Mouse (Mus musculus): Measurements from ENCODE around the gene Tmbim1. TPM values are rescaled to one million over a fixed set of nuclear protein-coding genes. Genes with fewer than 3 reads are reported as not detected.
"Not testable (repeated sequence)": the region's sequence is repeated elsewhere in the genome, so short reads cannot be mapped to it uniquely, and the experiment has no call there.

Tmbim1 gene
- polyA plus RNA-seq, 1 experiment from 2014 or later: 22.9 TPM

GRCm38 (mm10) chr1:74286869-74287607 lies 18.4 kb downstream of the Tmbim1 start:
- not testable (repeated sequence) for ATAC-seq (replicated peaks; ENCODE audit: low FRiP score); H3K4me3 ChIP-seq (ENCODE audit: low read depth, low read length); H3K27ac ChIP-seq (ENCODE audit: low read depth, low read length); H3K4me2 ChIP-seq; H3K9me3 ChIP-seq (ENCODE audit: control insufficient read depth, low read length); H3K27me3 ChIP-seq (replicated peaks; ENCODE audit: control insufficient read depth, insufficient read depth, low read length); H3K9ac ChIP-seq (ENCODE audit: low read depth, low read length); DNase-seq (ENCODE audit: low spot score)
- WGBS: 62% methylated on average over 15 of the region's 17 CpGs
- Histone ChIP-seq H3K4me1 (replicated peaks; ENCODE audit: control insufficient read depth, insufficient read depth, low read length) (peaks cover 17% of the 10 kb centered on the region), H3K36me3 (ENCODE audit: control insufficient read depth, insufficient read depth, low read length) (peaks cover 10% of the 10 kb centered on the region)

- H3K9me3 ChIP-seq (ENCODE audit: control insufficient read depth, low read length): no peaks in the 10 kb centered on the region
- H3K27me3 ChIP-seq (replicated peaks; ENCODE audit: control insufficient read depth, insufficient read depth, low read length): no peaks in the 10 kb centered on the region
- peaks cover 17% of the 10 kb centered on the region for H3K4me1 ChIP-seq (replicated peaks; ENCODE audit: control insufficient read depth, insufficient read depth, low read length)
- peak overlapping the region; percentile 68 for H3K9ac ChIP-seq (ENCODE audit: low read depth, low read length)
- H3K4me2 ChIP-seq: peak overlapping the region; percentile 69
- ATAC-seq (replicated peaks; ENCODE audit: low FRiP score) (peak; percentile 1; the same call in 1 of the 2 replicates), DNase-seq (ENCODE audit: low spot score) (peak; percentile 56)
- no peak overlapping the region for H3K27ac ChIP-seq (ENCODE audit: low read depth, low read length)
- 3% methylated on average over 23 of the region's 23 CpGs for WGBS
- H3K36me3 ChIP-seq (ENCODE audit: control insufficient read depth, insufficient read depth, low read length): peaks cover 18% of the 10 kb centered on the region
- H3K4me3 ChIP-seq (ENCODE audit: low read depth, low read length): peak overlapping the region; percentile 70
Measured at GRCm38 (mm10) chr1:74285212-74286010, 20.0 kb downstream of the Tmbim1 start.

- no peaks in the 10 kb centered on the region for H3K9me3 ChIP-seq (ENCODE audit: control insufficient read depth, low read length)
- no peaks in the 10 kb centered on the region for H3K27me3 ChIP-seq (replicated peaks; ENCODE audit: control insufficient read depth, insufficient read depth, low read length)
- H3K9ac ChIP-seq (ENCODE audit: low read depth, low read length): peak within 1 kb of the TSS; percentile 74
- H3K4me2 ChIP-seq: peak within 1 kb of the TSS; percentile 83
- ATAC-seq (replicated peaks; ENCODE audit: low FRiP score) (peak; percentile 95), DNase-seq (ENCODE audit: low spot score) (peak; percentile 99)
- under 1% methylated on average over 56 of the region's 56 CpGs for WGBS
- peak within 1 kb of the TSS; percentile 28; the same call in 1 of the 2 replicates for H3K27ac ChIP-seq (ENCODE audit: low read depth, low read length)
- peaks cover 18% of the 10 kb centered on the region for H3K36me3 ChIP-seq (ENCODE audit: control insufficient read depth, insufficient read depth, low read length)
- peaks cover 17% of the 10 kb centered on the region for H3K4me1 ChIP-seq (replicated peaks; ENCODE audit: control insufficient read depth, insufficient read depth, low read length)
- peak within 1 kb of the TSS; percentile 70 for H3K4me3 ChIP-seq (ENCODE audit: low read depth, low read length)
Measured at GRCm38 (mm10) chr1:74284543-74285160, 20.8 kb downstream of the Tmbim1 start, which contains the start of the genes Aamp and Pnkd. TSS of gene Aamp (minus strand) at chr1:74284738. TSS of gene Pnkd (plus strand) at chr1:74284930.

- peaks cover 17% of the 10 kb centered on the region for H3K4me1 ChIP-seq (replicated peaks; ENCODE audit: control insufficient read depth, insufficient read depth, low read length)
- H3K27ac ChIP-seq (ENCODE audit: low read depth, low read length): peak overlapping the region; percentile 28; the same call in 1 of the 2 replicates
- peaks cover 18% of the 10 kb centered on the region for H3K36me3 ChIP-seq (ENCODE audit: control insufficient read depth, insufficient read depth, low read length)
- H3K9me3 ChIP-seq (ENCODE audit: control insufficient read depth, low read length): no peaks in the 10 kb centered on the region
- peak overlapping the region; percentile 83 for H3K4me2 ChIP-seq
- peak overlapping the region; percentile 70 for H3K4me3 ChIP-seq (ENCODE audit: low read depth, low read length)
- peak overlapping the region; percentile 74 for H3K9ac ChIP-seq (ENCODE audit: low read depth, low read length)
- WGBS: 9% methylated on average over 14 of the region's 15 CpGs
- peak; percentile 51 for DNase-seq (ENCODE audit: low spot score)
- ATAC-seq (replicated peaks; ENCODE audit: low FRiP score): peak; percentile 44
- H3K27me3 ChIP-seq (replicated peaks; ENCODE audit: control insufficient read depth, insufficient read depth, low read length): no peaks in the 10 kb centered on the region
Measured at GRCm38 (mm10) chr1:74283686-74284463, 21.5 kb downstream of the Tmbim1 start.

- Histone ChIP-seq H3K4me3 (ENCODE audit: low read depth, low read length) (peak overlapping the region; percentile 70; the same call in 1 of the 2 replicates), H3K4me2 (peak overlapping the region; percentile 83), H3K9me3 (ENCODE audit: control insufficient read depth, low read length) (no peaks in the 10 kb centered on the region), H3K9ac (ENCODE audit: low read depth, low read length) (no peak overlapping the region), H3K27ac (ENCODE audit: low read depth, low read length) (no peak overlapping the region), H3K36me3 (ENCODE audit: control insufficient read depth, insufficient read depth, low read length) (peaks cover 18% of the 10 kb centered on the region), H3K27me3 (replicated peaks; ENCODE audit: control insufficient read depth, insufficient read depth, low read length) (no peaks in the 10 kb centered on the region), H3K4me1 (replicated peaks; ENCODE audit: control insufficient read depth, insufficient read depth, low read length) (peaks cover 10% of the 10 kb centered on the region)
- ATAC-seq (replicated peaks; ENCODE audit: low FRiP score) (no peak), DNase-seq (ENCODE audit: low spot score) (no peak)
- 87% methylated on average over 10 of the region's 10 CpGs for WGBS
Measured at GRCm38 (mm10) chr1:74282896-74283625, 22.4 kb downstream of the Tmbim1 start.

GRCm38 (mm10) chr1:74281886-74282285 lies 23.5 kb downstream of the Tmbim1 start:
- DNase-seq (ENCODE audit: low spot score) (no peak), ATAC-seq (replicated peaks; ENCODE audit: low FRiP score) (no peak)
- Histone ChIP-seq H3K27ac (ENCODE audit: low read depth, low read length) (no peak overlapping the region), H3K27me3 (replicated peaks; ENCODE audit: control insufficient read depth, insufficient read depth, low read length) (no peaks in the 10 kb centered on the region), H3K36me3 (ENCODE audit: control insufficient read depth, insufficient read depth, low read length) (peaks cover 18% of the 10 kb centered on the region), H3K4me1 (replicated peaks; ENCODE audit: control insufficient read depth, insufficient read depth, low read length) (peaks cover 12% of the 10 kb centered on the region), H3K9me3 (ENCODE audit: control insufficient read depth, low read length) (no peaks in the 10 kb centered on the region), H3K4me3 (ENCODE audit: low read depth, low read length) (no peak overlapping the region), H3K4me2 (no peak overlapping the region), H3K9ac (ENCODE audit: low read depth, low read length) (no peak overlapping the region)
- WGBS: 96% methylated on average over 8 of the region's 8 CpGs

- H3K27me3 ChIP-seq (replicated peaks; ENCODE audit: control insufficient read depth, insufficient read depth, low read length): no peaks in the 10 kb centered on the region
- no peak overlapping the region for H3K4me2 ChIP-seq
- no peak overlapping the region for H3K9ac ChIP-seq (ENCODE audit: low read depth, low read length)
- DNase-seq (ENCODE audit: low spot score) (no peak), ATAC-seq (replicated peaks; ENCODE audit: low FRiP score) (no peak)
- 95% methylated on average over 2 of the region's 2 CpGs for WGBS
- peaks cover 13% of the 10 kb centered on the region for H3K4me1 ChIP-seq (replicated peaks; ENCODE audit: control insufficient read depth, insufficient read depth, low read length)
- H3K9me3 ChIP-seq (ENCODE audit: control insufficient read depth, low read length): no peaks in the 10 kb centered on the region
- no peak overlapping the region for H3K27ac ChIP-seq (ENCODE audit: low read depth, low read length)
- peaks cover 18% of the 10 kb centered on the region for H3K36me3 ChIP-seq (ENCODE audit: control insufficient read depth, insufficient read depth, low read length)
- no peak overlapping the region for H3K4me3 ChIP-seq (ENCODE audit: low read depth, low read length)
Measured at GRCm38 (mm10) chr1:74281372-74281771, 24.1 kb downstream of the Tmbim1 start.
